8 mouse cellular contexts compared by ENCODE assay signal in genomic region chr2:121441800-121442199, GRCm38 (mm10). TPM values are rescaled to one million over a fixed set of nuclear protein-coding genes. Genes with fewer than 3 reads are reported as not detected.
DNase-seq lines count a peak whose midpoint lies in the region; ATAC-seq and TF ChIP-seq lines count a peak whose summit lies in the region.

No protein-coding gene starts in this region.

- H3K9ac ChIP-seq in liver, adult 2 months (ENCODE audit: low read depth, low read length), result peak overlapping the region; percentile 53; the same call in 1 of the 2 replicates
- H3K9ac ChIP-seq in embryonic facial prominence, embryonic 13.5 days, result peak overlapping the region; percentile 70
- peak overlapping the region; percentile 47 for H3K9ac ChIP-seq in limb, embryonic 11.5 days (ENCODE audit: low read length)

- H3K4me1 ChIP-seq in liver, adult 2 months (ENCODE audit: control insufficient read depth, insufficient read depth, low read length), result peaks cover 12% of the 10 kb centered on the region; the same call in 1 of the 2 replicates
- peaks cover 17% of the 10 kb centered on the region for H3K4me1 ChIP-seq in embryonic facial prominence, embryonic 13.5 days
- 0 out of 2 replicates have a peak, but pooled peaks cover 5% of the 10 kb centered on the region for H3K4me1 ChIP-seq in limb, embryonic 11.5 days (ENCODE audit: control insufficient read depth, insufficient read depth, low read length)

- no peak for DNase-seq in liver, adult 2 months (ENCODE audit: extremely low read depth, low read depth, low spot score)
- DNase-seq in liver (no peak), MN1 (ENCODE audit: low spot score) (no peak)
- no peak for DNase-seq in limb, embryonic 11.5 days (ENCODE audit: low spot score)
- peak; percentile 15 for DNase-seq in retina, embryonic 14.5 days (ENCODE audit: low spot score)
- no peak for DNase-seq in urinary bladder, adult 2 months (ENCODE audit: low spot score)
- DNase-seq in left cerebral cortex, adult 8-10 months (ENCODE audit: low spot score in 2 of 2), result no peak

- peaks cover 22% of the 10 kb centered on the region for H3K36me3 ChIP-seq in liver, adult 2 months (ENCODE audit: control insufficient read depth, insufficient read depth, low read length)
- H3K36me3 ChIP-seq in embryonic facial prominence, embryonic 13.5 days, result peaks cover 30% of the 10 kb centered on the region
- peaks cover 7% of the 10 kb centered on the region; the same call in 1 of the 2 replicates for H3K36me3 ChIP-seq in limb, embryonic 11.5 days (ENCODE audit: control insufficient read depth, insufficient read depth, low read length)

- H3K79me2 ChIP-seq in liver, adult 2 months (ENCODE audit: control insufficient read depth, insufficient read depth, low read length), result no peaks in the 10 kb centered on the region

- H3K4me3 ChIP-seq in liver, adult 2 months (ENCODE audit: insufficient read depth, low read depth, low read length), result peak overlapping the region; percentile 54; the same call in 1 of the 2 replicates
- peak overlapping the region; percentile 53 for H3K4me3 ChIP-seq in embryonic facial prominence, embryonic 13.5 days
- peak overlapping the region; percentile 35 for H3K4me3 ChIP-seq in limb, embryonic 11.5 days (ENCODE audit: low read depth, low read length)

- no peaks in the 10 kb centered on the region for H3K9me3 ChIP-seq in embryonic facial prominence, embryonic 13.5 days
- H3K9me3 ChIP-seq in limb, embryonic 11.5 days (ENCODE audit: control insufficient read depth, low read length), result no peaks in the 10 kb centered on the region

- no peak overlapping the region for H3K27ac ChIP-seq in liver, adult 2 months (replicated peaks; ENCODE audit: insufficient read depth, low read depth, low read length)
- no peak overlapping the region for H3K27ac ChIP-seq in embryonic facial prominence, embryonic 13.5 days
- no peak overlapping the region for H3K27ac ChIP-seq in limb, embryonic 11.5 days (replicated peaks; ENCODE audit: low read depth, low read length)

- no peak for TF ChIP-seq POLR2A in liver, adult 2 months (IDR thresholded peaks at IDR 0.05; ENCODE audit: extremely low read depth, insufficient read depth, low read length)

- H3K27me3 ChIP-seq in liver, adult 2 months (ENCODE audit: control insufficient read depth, insufficient read depth, low read length), result no peaks in the 10 kb centered on the region
- peaks cover 16% of the 10 kb centered on the region for H3K27me3 ChIP-seq in embryonic facial prominence, embryonic 13.5 days
- no peaks in the 10 kb centered on the region for H3K27me3 ChIP-seq in limb, embryonic 11.5 days (ENCODE audit: control insufficient read depth, insufficient read depth, low read length)

- 17% methylated on average over 11 of the region's 11 CpGs for WGBS in liver, adult 2 months
- WGBS in embryonic facial prominence, embryonic 13.5 days, result 6% methylated on average over 11 of the region's 11 CpGs
- WGBS in limb, embryonic 11.5 days, result 8% methylated on average over 11 of the region's 11 CpGs

- TF ChIP-seq CTCF in liver, adult 2 months (IDR thresholded peaks at IDR 0.05; ENCODE audit: low read depth, low read length), result no peak

- no peak for ATAC-seq in embryonic facial prominence, embryonic 13.5 days (ENCODE audit: insufficient number of reproducible peaks, insufficient read depth, low FRiP score, low TSS enrichment, low read depth)
- ATAC-seq in limb, embryonic 11.5 days (ENCODE audit: insufficient number of reproducible peaks, low FRiP score, low TSS enrichment, low read depth), result peak; percentile 32; the same call in 1 of the 2 replicates

- H3K4me2 ChIP-seq in embryonic facial prominence, embryonic 13.5 days, result peak overlapping the region; percentile 93
- H3K4me2 ChIP-seq in limb, embryonic 11.5 days (ENCODE audit: low read depth, severe bottlenecking), result peak overlapping the region; percentile 91

RNA-seq across cellular contexts. Expression of gene Ell3, which starts 2.3 kb away (rescaled TPM):
- 3.2 and 6.0 TPM in 2 replicates for total RNA-seq in liver, adult 2 months (2014; rRNA removed)
- 1.9 and 2.2 TPM in 2 replicates for polyA plus RNA-seq in liver, adult 2 months (2012; rRNA removed)
- 12.2 and 22.4 TPM in 2 replicates for polyA plus RNA-seq in embryonic facial prominence, embryonic 13.5 days (2015; fragmentation: Nextera tagmentation; extraction: Ambion mirVana)
- polyA plus RNA-seq in limb, embryonic 11.5 days (2014; fragmentation: Nextera tagmentation; extraction: Ambion mirVana), result 9.6 and 9.7 TPM in 2 replicates
- polyA plus RNA-seq in urinary bladder, adult 2 months (2012; rRNA removed), result 1.1 and 1.3 TPM in 2 replicates
- total RNA-seq in left cerebral cortex, adult 8-10 months (2022), result not detected

RNA-seq across cellular contexts. Expression of gene Serf2, which starts 7.2 kb away (rescaled TPM):
- total RNA-seq in liver, adult 2 months (2014; rRNA removed), result 56.6 and 81.7 TPM in 2 replicates
- 200 and 211 TPM in 2 replicates for polyA plus RNA-seq in liver, adult 2 months (2012; rRNA removed)
- polyA plus RNA-seq in embryonic facial prominence, embryonic 13.5 days (2015; fragmentation: Nextera tagmentation; extraction: Ambion mirVana), result 552 and 638 TPM in 2 replicates
- polyA plus RNA-seq in limb, embryonic 11.5 days (2014; fragmentation: Nextera tagmentation; extraction: Ambion mirVana), result 538 and 540 TPM in 2 replicates
- 328 and 503 TPM in 2 replicates for polyA plus RNA-seq in urinary bladder, adult 2 months (2012; rRNA removed)
- total RNA-seq in left cerebral cortex, adult 8-10 months (2022), result 100 to 1,000 TPM; 116 to 169 (median 143) TPM

RNA-seq across cellular contexts. Expression of gene Hypk, which starts 11.3 kb away (rescaled TPM):
- 21.1 and 27.4 TPM in 2 replicates for total RNA-seq in liver, adult 2 months (2014; rRNA removed)
- polyA plus RNA-seq in liver, adult 2 months (2012; rRNA removed), result 3.5 and 4.8 TPM in 2 replicates
- 129 and 139 TPM in 2 replicates for polyA plus RNA-seq in embryonic facial prominence, embryonic 13.5 days (2015; fragmentation: Nextera tagmentation; extraction: Ambion mirVana)
- polyA plus RNA-seq in limb, embryonic 11.5 days (2014; fragmentation: Nextera tagmentation; extraction: Ambion mirVana), result 122 and 124 TPM in 2 replicates
- 22.9 and 28.2 TPM in 2 replicates for polyA plus RNA-seq in urinary bladder, adult 2 months (2012; rRNA removed)
- 10 to 100 TPM; 12.1 to 25.0 (median 17.5) TPM for total RNA-seq in left cerebral cortex, adult 8-10 months (2022)

RNA-seq across cellular contexts. Expression of gene Serinc4, which starts 14.8 kb away (rescaled TPM):
- total RNA-seq in liver, adult 2 months (2014; rRNA removed), result not detected in 2 replicates
- 0.11 TPM in 2 replicates for polyA plus RNA-seq in liver, adult 2 months (2012; rRNA removed)
- polyA plus RNA-seq in embryonic facial prominence, embryonic 13.5 days (2015; fragmentation: Nextera tagmentation; extraction: Ambion mirVana), result 0.55 and 0.65 TPM in 2 replicates
- polyA plus RNA-seq in limb, embryonic 11.5 days (2014; fragmentation: Nextera tagmentation; extraction: Ambion mirVana), result 0.12 and 0.37 TPM in 2 replicates
- polyA plus RNA-seq in urinary bladder, adult 2 months (2012; rRNA removed), result 0.52 and 0.59 TPM in 2 replicates
- 1 to 10 TPM in 1 of 4 experiments, under 1 TPM in 3; 0.27 to 1.1 (median 0.50) TPM for total RNA-seq in left cerebral cortex, adult 8-10 months (2022)

RNA-seq across cellular contexts. Expression of gene Catsper2, which starts 28.2 kb away (rescaled TPM):
- 1.3 and 2.9 TPM in 2 replicates for total RNA-seq in liver, adult 2 months (2014; rRNA removed)
- 1.3 and 2.5 TPM in 2 replicates for polyA plus RNA-seq in liver, adult 2 months (2012; rRNA removed)
- polyA plus RNA-seq in embryonic facial prominence, embryonic 13.5 days (2015; fragmentation: Nextera tagmentation; extraction: Ambion mirVana), result 3.3 and 3.8 TPM in 2 replicates
- 1.7 and 2.0 TPM in 2 replicates for polyA plus RNA-seq in limb, embryonic 11.5 days (2014; fragmentation: Nextera tagmentation; extraction: Ambion mirVana)
- 2.2 and 2.7 TPM in 2 replicates for polyA plus RNA-seq in urinary bladder, adult 2 months (2012; rRNA removed)
- total RNA-seq in left cerebral cortex, adult 8-10 months (2022), result 1 to 10 TPM; 4.2 to 5.9 (median 5.1) TPM
